Mouse (Mus musculus) limb, embryonic 14.5 days (tissue): ENCODE measurements around the gene Sirt1. TPM values are rescaled to one million over a fixed set of nuclear protein-coding genes. Genes with fewer than 3 reads are reported as not detected.

Source experiments
- ATAC-seq: fragments of 200-750 bp; cut with Nextera tagmentation; 2 replicates; pipeline ENCODE4 v1.8.0; 2017; ENCODE audit warnings: low read depth, moderate number of reproducible peaks, moderate TSS enrichment; ENCODE audit not compliant: low FRiP score
- DNase-seq: peaks from one replicate; pipeline ENCODE4 v3.0.0-alpha.2; 2015; ENCODE audit warnings: low spot score
- H3K27ac ChIP-seq: fragments of 300-500 bp; sonication (generic); replicated peaks from 2 replicates; pipeline ENCODE4 v1.5.1; 2014; ENCODE audit warnings: low read depth, mild to moderate bottlenecking, low read length, moderate library complexity, mixed read lengths
- H3K27me3 ChIP-seq: fragments of 300-500 bp; sonication (generic); 2 replicates; pipeline ENCODE4 v1.6.1; 2014; ENCODE audit warnings: low read length, mixed read lengths; ENCODE audit not compliant: control insufficient read depth, insufficient read depth
- H3K36me3 ChIP-seq: fragments of 300-500 bp; sonication (generic); 2 replicates; pipeline ENCODE4 v1.6.1; 2014; ENCODE audit warnings: mild to moderate bottlenecking, low read length, moderate library complexity, mixed read lengths; ENCODE audit not compliant: control insufficient read depth, insufficient read depth
- H3K4me1 ChIP-seq: fragments of 300-500 bp; sonication (generic); 2 replicates; pipeline ENCODE4 v1.6.1; 2014; ENCODE audit warnings: antibody characterized with exemption, low read length, mixed read lengths; ENCODE audit not compliant: control insufficient read depth, insufficient read depth
- H3K4me2 ChIP-seq: fragments of 300-500 bp; sonication (generic); replicated peaks from 2 replicates; pipeline ENCODE4 v1.6.1; 2014; ENCODE audit warnings: low read depth, mild to moderate bottlenecking, low read length, moderate library complexity; ENCODE audit not compliant: severe bottlenecking
- H3K4me3 ChIP-seq: fragments of 300-500 bp; sonication (generic); replicated peaks from 2 replicates; pipeline ENCODE4 v1.5.1; 2014; ENCODE audit warnings: low read length
- H3K9ac ChIP-seq: fragments of 300-500 bp; sonication (generic); 2 replicates; pipeline ENCODE4 v1.6.1; 2014; ENCODE audit warnings: mild to moderate bottlenecking, low read depth, low read length, moderate library complexity; ENCODE audit not compliant: severe bottlenecking
- H3K9me3 ChIP-seq: fragments of 300-500 bp; sonication (generic); 2 replicates; pipeline ENCODE4 v1.6.1; 2016; ENCODE audit warnings: low read length; ENCODE audit not compliant: control insufficient read depth
- POLR2A ChIP-seq: fragments of 200-500 bp; IDR thresholded peaks from 2 replicates; pipeline ENCODE4 v1.8.0; 2012; ENCODE audit warnings: inconsistent platforms, mild to moderate bottlenecking, moderate library complexity, borderline replicate concordance; ENCODE audit not compliant: insufficient read depth, insufficient read length; ENCODE audit errors: extremely low read depth
- WGBS: fragments of 180-500 bp; shearing (Covaris S2); extraction: QIAGEN DNeasy Blood & Tissue Kit; methylation state at CpG from one replicate; pipeline ENCODE4 v1.1.7; 2014; 5-methylcytosine and 5-hydroxymethylcytosine counted together
- polyA plus RNA-seq, 2 experiments: library from polyadenylated mRNA; depleted of rRNA in 1 of 2; stranded (reverse) in 1 of 2; unstranded in 1 of 2; fragments of >200 nt; fragmentation: Nextera tagmentation in 1 of 2; extraction: Ambion mirVana in 1 of 2; gene quantifications; 2 replicates each; pipeline versions ENCODE4 v1.2.1 to v1.2.3; 2012 to 2014

The Sirt1 gene
- polyA plus RNA-seq, 2 experiments: 9.6 to 19.4 TPM

- ATAC-seq: no peak
- no peak overlapping the region for H3K4me3 ChIP-seq
- WGBS: 58% methylated on average over 16 of the region's 16 CpGs
- no peak overlapping the region for H3K27ac ChIP-seq
- no peaks in the 10 kb centered on the region for H3K27me3 ChIP-seq
- no peak for DNase-seq
- H3K36me3 ChIP-seq: no peaks in the 10 kb centered on the region
- TF ChIP-seq POLR2A: no peak
- H3K4me1 ChIP-seq: no peaks in the 10 kb centered on the region
- no peaks in the 10 kb centered on the region for H3K9me3 ChIP-seq
- no peak overlapping the region for H3K9ac ChIP-seq
- H3K4me2 ChIP-seq: no peak overlapping the region
Observed at GRCm38 (mm10) chr10:63410162-63410956, 28.9 kb upstream of the Sirt1 start.

GRCm38 (mm10) chr10:63403636-63404035 is 22.1 kb upstream of the Sirt1 start:
- Histone ChIP-seq H3K36me3 (no peaks in the 10 kb centered on the region), H3K27me3 (no peaks in the 10 kb centered on the region), H3K9ac (no peak overlapping the region), H3K4me2 (no peak overlapping the region), H3K27ac (no peak overlapping the region), H3K9me3 (no peaks in the 10 kb centered on the region), H3K4me1 (no peaks in the 10 kb centered on the region), H3K4me3 (no peak overlapping the region)
- DNase-seq (no peak), ATAC-seq (no peak)
- WGBS: 74% methylated on average over 2 of the region's 2 CpGs
- no peak for TF ChIP-seq POLR2A

DNA sequence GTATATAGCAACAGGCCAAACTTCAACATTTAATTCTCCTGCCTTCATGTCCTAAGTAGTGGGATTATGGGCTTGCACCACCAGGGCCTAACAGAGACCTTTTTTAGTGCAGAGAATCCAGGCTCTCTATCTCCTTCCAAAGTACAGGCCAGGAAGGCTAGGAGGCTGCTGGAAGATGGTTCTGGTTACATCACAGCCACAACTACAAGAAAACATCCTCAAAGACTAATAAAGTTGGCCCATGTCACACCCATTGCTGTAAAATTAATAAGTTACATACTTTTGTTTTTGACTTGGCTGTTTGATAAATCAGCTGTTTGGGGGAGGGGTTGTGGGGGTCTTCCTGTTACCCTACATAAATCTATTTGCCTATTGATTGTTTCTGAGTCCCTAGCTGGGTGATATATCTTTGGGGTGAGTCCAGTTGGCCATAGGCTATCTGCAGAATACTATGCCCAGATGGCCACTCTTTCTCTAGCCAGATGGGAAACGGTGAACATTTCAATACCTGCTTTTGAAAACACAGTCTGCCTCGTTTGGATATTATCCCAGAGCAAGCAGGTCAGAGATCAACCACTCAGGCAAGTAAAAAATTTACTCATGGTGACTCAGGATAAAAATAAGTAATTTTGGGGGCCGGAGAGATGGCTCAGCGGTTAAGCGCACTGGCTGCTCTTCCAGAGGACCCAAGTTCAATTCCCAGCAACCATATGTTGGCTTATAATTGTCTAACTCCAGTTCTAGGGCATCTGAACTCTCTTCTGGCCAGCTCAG is 21.4 kb upstream of the Sirt1 start:
- Histone ChIP-seq H3K4me1 (no peaks in the 10 kb centered on the region), H3K4me3 (no peak overlapping the region), H3K27ac (no peak overlapping the region), H3K27me3 (no peaks in the 10 kb centered on the region), H3K4me2 (no peak overlapping the region), H3K36me3 (no peaks in the 10 kb centered on the region), H3K9me3 (no peaks in the 10 kb centered on the region), H3K9ac (no peak overlapping the region)
- no peak for ATAC-seq
- DNase-seq: no peak
- no peak for TF ChIP-seq POLR2A
- 93% methylated on average over 5 of the region's 5 CpGs for WGBS

DNA sequence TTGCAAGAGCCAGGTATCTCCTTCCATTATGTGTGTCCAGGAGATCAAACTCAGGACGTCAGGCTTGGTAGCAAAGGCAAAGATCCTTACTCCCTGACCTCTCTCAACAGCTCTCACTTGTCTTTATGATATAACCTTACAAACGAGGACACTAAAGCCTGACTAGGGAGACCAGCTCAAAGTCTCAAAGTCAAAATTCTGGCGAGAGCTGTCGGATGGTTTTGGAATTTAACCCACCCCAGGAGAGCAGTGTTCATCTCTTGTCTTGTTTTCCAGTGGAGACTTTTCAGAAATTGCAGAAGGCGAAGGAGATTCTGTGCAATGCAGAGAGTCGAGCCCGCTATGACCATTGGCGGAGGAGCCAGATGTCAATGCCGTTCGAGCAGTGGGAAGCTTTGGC is 15.5 kb upstream of the Sirt1 start:
- ATAC-seq: no peak
- DNase-seq: no peak
- no peak overlapping the region for H3K27ac ChIP-seq
- TF ChIP-seq POLR2A: no peak
- no peak overlapping the region for H3K4me2 ChIP-seq
- no peaks in the 10 kb centered on the region for H3K27me3 ChIP-seq
- H3K36me3 ChIP-seq: no peaks in the 10 kb centered on the region
- no peak overlapping the region for H3K4me3 ChIP-seq
- H3K9me3 ChIP-seq: no peaks in the 10 kb centered on the region
- no peaks in the 10 kb centered on the region for H3K4me1 ChIP-seq
- no peak overlapping the region for H3K9ac ChIP-seq
- 92% methylated on average over 10 of the region's 10 CpGs for WGBS

DNA sequence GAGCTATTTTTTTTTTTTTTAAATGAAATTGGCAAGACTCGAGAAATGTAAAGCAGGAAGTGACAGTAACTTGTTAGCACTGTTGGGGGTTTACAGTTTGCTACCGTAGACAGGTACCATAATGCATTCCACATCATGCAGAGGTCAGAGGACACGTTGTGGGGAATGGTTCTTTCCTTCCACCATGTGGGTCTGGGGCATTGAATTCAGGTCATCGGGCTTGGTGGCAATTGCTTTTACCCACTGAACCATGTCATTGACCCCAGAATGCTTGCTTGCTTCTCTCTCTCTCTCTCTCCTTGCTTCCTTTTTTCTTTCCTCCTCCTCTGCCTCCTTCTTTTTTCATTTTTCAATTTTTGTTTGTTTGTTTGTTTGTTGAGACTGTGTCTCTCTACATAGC is 7.4 kb upstream of the Sirt1 start:
- Histone ChIP-seq H3K4me2 (no peak overlapping the region), H3K9me3 (no peaks in the 10 kb centered on the region), H3K4me3 (no peak overlapping the region), H3K4me1 (no peaks in the 10 kb centered on the region), H3K27ac (no peak overlapping the region), H3K9ac (no peak overlapping the region), H3K36me3 (no peaks in the 10 kb centered on the region), H3K27me3 (no peaks in the 10 kb centered on the region)
- DNase-seq: no peak
- no peak for ATAC-seq
- TF ChIP-seq POLR2A: no peak
- 77% methylated on average over 4 of the region's 4 CpGs for WGBS
